Mouse (Mus musculus) bone marrow macrophage, adult 2 months (primary cell): Measurements from ENCODE around the gene Timp4.

Experiments
- CTCF ChIP-seq: IDR thresholded peaks from 2 replicates; pipeline ENCODE4 v1.5.1; 2012; ENCODE audit warnings: low read depth, mild to moderate bottlenecking, low read length, moderate library complexity
- POLR2A ChIP-seq: IDR thresholded peaks from 2 replicates; pipeline ENCODE4 v1.6.1; 2012; ENCODE audit warnings: mild to moderate bottlenecking, low read depth, low read length, borderline replicate concordance

- no peak for TF ChIP-seq POLR2A
- TF ChIP-seq CTCF: no peak
These were observed 10.8 kb downstream of the Timp4 start for GRCm38 (mm10) chr6:115241131-115241699.
